Mouse (Mus musculus) E14TG2a.4 (cell line): ENCODE results near the gene Atad3a.
A peak's percentile ranks its signal among the peaks of the same experiment; 100 is the strongest.

ENCODE experiments used
- CTCF ChIP-seq: conservative IDR thresholded peaks from 2 replicates; pipeline ENCODE4 v1.5.1; 2014; ENCODE audit warnings: low read length
- NANOG ChIP-seq: IDR thresholded peaks from 2 replicates; pipeline ENCODE4 v1.6.1; 2014; ENCODE audit warnings: borderline replicate concordance, low read length, mixed read lengths
- POU5F1 ChIP-seq: IDR thresholded peaks from 2 replicates; pipeline ENCODE4 v1.6.1; 2014; ENCODE audit warnings: low read length, borderline replicate concordance

DNA sequence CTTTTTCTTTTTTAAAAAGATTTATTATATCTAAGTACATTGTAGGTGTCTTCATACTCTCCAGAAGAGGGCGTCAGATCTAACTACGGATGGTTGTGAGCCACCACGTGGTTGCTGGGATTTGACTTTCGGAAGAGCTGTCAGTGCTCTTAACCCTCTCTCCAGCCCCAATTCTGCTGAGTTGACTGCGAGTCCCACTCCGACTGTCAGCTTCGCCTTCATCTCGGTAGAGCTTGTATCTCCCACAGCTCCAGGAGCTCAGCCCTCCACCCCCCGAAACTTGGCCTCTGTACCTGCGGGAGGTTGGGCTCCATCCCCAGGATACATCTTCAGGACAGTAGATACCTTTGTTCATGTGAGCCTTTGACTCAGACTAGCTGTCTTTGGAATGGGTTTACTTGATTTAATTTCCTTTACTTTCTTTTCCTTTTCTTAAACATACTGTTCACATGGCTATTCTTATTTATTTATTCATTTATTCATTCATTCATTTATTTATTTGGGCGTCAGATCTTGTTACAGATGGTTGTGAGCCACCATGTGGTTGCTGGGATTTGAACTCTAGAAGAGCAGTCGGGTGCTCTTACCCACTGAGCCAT, 41.9 kb upstream of the Atad3a start, which contains the start of gene Mrpl20:
- 0 out of 2 replicates have a peak, but pooled peaks have one; percentile 9 for TF ChIP-seq CTCF
- TF ChIP-seq POU5F1: no peak
- no peak for TF ChIP-seq NANOG
